Mouse (Mus musculus) C2C12 (cell line): ENCODE measurements around the gene Shisa4.

Experiments
- CEBPB ChIP-seq: IDR thresholded peaks from one replicate; pipeline ENCODE4 v1.6.1; 2011; ENCODE audit warnings: low read depth, mild to moderate bottlenecking, control low read depth, moderate library complexity
- CTCF ChIP-seq: IDR thresholded peaks from one replicate; pipeline ENCODE4 v1.5.1; 2011; ENCODE audit not compliant: control insufficient read depth, insufficient read depth, insufficient read length
- MAX ChIP-seq: IDR thresholded peaks from one replicate; pipeline ENCODE4 v1.6.1; 2011; ENCODE audit warnings: mild to moderate bottlenecking, control low read depth

- TF ChIP-seq MAX (no peak), CTCF (no peak), CEBPB (no peak)
These were observed 16.0 kb downstream of the Shisa4 start for GRCm38 (mm10) chr1:135359071-135359470.
